Mouse (Mus musculus): Measurements from ENCODE around the gene Gm13090. TPM values are rescaled to one million over a fixed set of nuclear protein-coding genes. Genes with fewer than 3 reads are reported as not detected.

Gm13090 gene
- total RNA-seq, 2 experiments from 2014 or later = not detected

DNA sequence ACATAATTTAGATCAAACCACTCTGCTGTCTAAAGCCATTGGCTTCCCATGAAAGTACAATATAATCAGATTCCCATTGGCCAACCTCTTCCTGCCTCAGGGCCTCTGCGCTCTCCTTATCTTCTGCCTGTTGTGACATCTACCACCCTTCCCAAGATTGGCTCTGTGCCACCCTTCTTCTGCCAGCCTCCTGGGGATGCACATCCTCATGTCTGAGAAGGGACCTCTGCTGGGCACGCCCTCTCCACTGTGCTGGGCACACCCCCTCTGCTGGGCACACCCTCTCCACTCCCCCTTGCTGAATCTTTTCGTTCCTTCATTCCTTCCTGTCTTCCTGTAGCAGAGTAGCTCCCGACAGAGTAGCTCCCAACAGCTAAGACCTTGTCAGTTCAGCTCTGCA, 44.4 kb downstream of the Gm13090 start:
- intact Hi-C loops (cut with DNase I) = loop anchor here (10.0 kb wide), 1 partner anchor 479 kb away; the partner anchor contains the start of gene Slc45a1
- no peak for DNase-seq

- intact Hi-C loops (cut with DNase I) = loop anchor here (10.0 kb wide), 1 partner anchor 481 kb away; the partner anchor contains the start of gene Slc45a1
- no peak for DNase-seq
These were observed 46.1 kb downstream of the Gm13090 start for GRCm38 (mm10) chr4:151135491-151135890.

GRCm38 (mm10) chr4:151137701-151138100, 48.3 kb downstream of the Gm13090 start:
- no peak for DNase-seq
- intact Hi-C loops (cut with DNase I) = loop anchor here (10.0 kb wide), 1 partner anchor 483 kb away; the partner anchor contains the start of gene Slc45a1

- intact Hi-C loops (cut with DNase I) = loop anchor here (10.0 kb wide), 1 partner anchor 483 kb away; the partner anchor contains the start of gene Slc45a1
- DNase-seq = no peak
These were observed 48.8 kb downstream of the Gm13090 start for GRCm38 (mm10) chr4:151138135-151138534.

GRCm38 (mm10) chr4:151138586-151138985, 49.2 kb downstream of the Gm13090 start:
- intact Hi-C loops (cut with DNase I) = loop anchor here (10.0 kb wide), 1 partner anchor 484 kb away; the partner anchor contains the start of gene Slc45a1
- no peak for DNase-seq

- peak; percentile 68 to 74 for DNase-seq
- intact Hi-C loops (cut with DNase I) = loop anchor here (10.0 kb wide), 1 partner anchor 484 kb away; the partner anchor contains the start of gene Slc45a1
These were observed 49.9 kb downstream of the Gm13090 start for GRCm38 (mm10) chr4:151139053-151139840.

GRCm38 (mm10) chr4:151140368-151140982, 51.1 kb downstream of the Gm13090 start:
- DNase-seq = no peak
- intact Hi-C loops (cut with DNase I) = loop anchor here (5.0 kb wide), 1 partner anchor 173 kb away; no protein-coding TSS in a partner anchor

Other genes starting within 250 kb of the Gm13090 start
- 10 to 100 TPM; 13.7 to 19.6 TPM for gene Errfi1, start 235.7 kb upstream of the Gm13090 start, total RNA-seq (2021)
- gene Park7, start 175.1 kb upstream of the Gm13090 start, total RNA-seq (2021) = 100 to 1,000 TPM; 247 to 253 TPM
- gene Tnfrsf9, start 175.0 kb upstream of the Gm13090 start, total RNA-seq (2021) = under 1 TPM in 1 of 2 experiments, not detected in 1; 0.25 TPM
- gene Uts2, start 92.5 kb upstream of the Gm13090 start, total RNA-seq (2021) = not detected
- gene Per3, start 44.9 kb upstream of the Gm13090 start, total RNA-seq (2021) = 10 to 100 TPM; 10.9 to 20.8 TPM
- gene Vamp3, start 31.6 kb upstream of the Gm13090 start, total RNA-seq (2021) = 10 to 100 TPM; 69.5 to 71.8 TPM

Measured in heart, postnatal 36 days (tissue).